Mouse (Mus musculus) liver, embryonic 14.5 days (tissue): Measurements from ENCODE around the gene Rbfox1.

Experiments
- CTCF ChIP-seq: IDR thresholded peaks from 2 replicates; pipeline ENCODE4 v1.5.1; 2016; ENCODE audit warnings: antibody characterized with exemption, low read depth, control low read depth
- EP300 ChIP-seq: IDR thresholded peaks from 2 replicates; pipeline ENCODE4 v1.6.1; 2016; ENCODE audit warnings: antibody characterized with exemption, low read depth

GRCm38 (mm10) chr16:6716214-6716911, 831.2 kb downstream of the Rbfox1 start:
- TF ChIP-seq CTCF, result no peak
- TF ChIP-seq EP300, result no peak
